Mouse (Mus musculus) cerebellum, adult 11-12 months (tissue): ENCODE measurements around the gene Smarce1.

Experiments
- DNase-seq: peaks from one replicate; pipeline ENCODE4 v3.0.0; 2022

The Smarce1 gene

DNA sequence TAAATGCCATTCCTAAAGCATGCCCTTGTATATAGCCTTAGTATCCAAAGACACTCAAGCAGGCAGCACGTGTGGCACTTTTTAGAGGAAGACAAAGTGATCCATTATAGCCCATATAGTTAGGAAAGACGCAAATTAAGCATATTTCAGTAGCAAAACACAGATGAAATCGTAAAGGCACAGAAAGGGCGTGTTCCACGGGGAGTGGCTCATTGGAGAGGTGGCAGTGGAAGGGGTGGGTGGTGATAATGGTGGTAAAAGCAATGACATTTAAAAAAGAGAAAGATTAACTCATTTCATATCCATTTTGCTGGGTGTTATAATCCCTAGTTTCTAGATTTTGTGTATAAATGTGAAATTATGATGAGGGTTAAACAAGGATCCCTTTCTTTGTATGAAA lies 4.5 kb downstream of the Smarce1 start:
- DNase-seq, result no peak

DNA sequence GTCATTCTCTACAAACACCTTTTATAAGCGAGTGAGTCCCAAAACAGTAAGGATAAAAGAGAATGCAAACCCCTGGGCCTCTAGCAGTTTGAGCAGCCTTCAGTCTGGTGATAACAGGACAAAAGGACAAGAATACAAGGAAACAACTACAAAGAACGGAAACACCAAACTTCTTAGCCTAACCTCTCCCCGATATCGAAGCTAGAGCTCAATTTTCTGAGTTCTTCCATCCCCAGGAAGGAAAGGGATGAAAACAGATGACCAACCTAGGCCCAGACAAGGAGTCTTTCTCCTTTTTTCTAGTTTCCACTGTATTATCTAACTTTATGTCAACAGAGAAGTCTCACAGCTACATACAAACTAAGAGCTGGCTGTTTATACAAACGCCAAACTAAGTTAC lies 7.5 kb downstream of the Smarce1 start:
- DNase-seq, result no peak

DNA sequence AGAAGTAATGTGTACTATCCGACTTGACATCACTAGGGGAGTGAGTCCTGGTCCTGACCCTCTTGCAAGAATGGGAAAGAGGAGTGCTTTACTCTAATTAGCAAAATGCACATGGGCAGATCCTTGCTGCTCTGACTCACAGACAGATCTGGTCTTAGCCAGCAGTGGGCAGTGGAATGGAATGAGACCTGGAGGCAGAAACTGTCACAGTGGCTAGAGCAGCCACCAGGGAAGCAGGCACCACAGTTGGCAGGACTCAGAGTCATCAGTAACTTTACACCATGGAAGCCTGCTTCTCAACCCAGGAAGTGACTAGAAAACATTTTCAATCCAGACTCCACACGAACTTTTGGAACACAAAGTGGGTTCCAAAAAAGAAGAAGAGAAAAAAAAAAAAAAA lies 9.0 kb downstream of the Smarce1 start:
- no peak for DNase-seq

DNA sequence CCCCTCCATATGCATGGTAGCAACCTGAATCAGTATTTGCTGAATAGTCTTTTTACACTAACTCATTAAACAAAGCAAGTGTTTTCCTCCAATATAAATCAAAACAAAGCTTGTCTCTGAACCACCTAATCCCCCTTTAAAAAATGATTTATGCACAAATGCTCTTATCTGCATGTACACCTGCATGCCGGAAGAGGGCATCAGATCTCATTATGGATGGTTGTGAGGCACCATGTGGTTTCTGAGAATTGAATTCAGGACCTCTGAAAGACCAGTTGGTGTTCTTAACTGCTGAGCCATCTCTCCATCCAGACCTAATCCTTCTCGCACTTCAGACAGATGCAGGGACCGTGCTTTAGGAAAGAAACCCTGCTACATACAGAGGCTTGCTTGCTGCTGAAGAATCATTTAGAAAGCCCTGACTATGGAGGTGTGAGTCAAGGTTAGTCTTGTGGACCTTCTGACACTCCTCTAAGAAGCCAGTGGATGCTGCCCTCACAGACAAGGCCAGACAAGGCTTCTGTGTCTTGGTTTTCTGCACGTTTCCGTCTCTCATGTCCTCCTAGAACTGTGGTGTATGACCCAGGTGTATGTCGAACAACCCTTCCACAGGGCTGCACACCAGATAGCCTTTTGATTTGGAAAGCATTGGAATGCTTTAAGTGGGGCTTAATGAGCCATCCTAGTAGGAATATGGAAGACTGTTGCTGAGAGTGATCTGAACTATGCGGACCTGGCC lies 13.4 kb downstream of the Smarce1 start:
- DNase-seq, result no peak

DNA sequence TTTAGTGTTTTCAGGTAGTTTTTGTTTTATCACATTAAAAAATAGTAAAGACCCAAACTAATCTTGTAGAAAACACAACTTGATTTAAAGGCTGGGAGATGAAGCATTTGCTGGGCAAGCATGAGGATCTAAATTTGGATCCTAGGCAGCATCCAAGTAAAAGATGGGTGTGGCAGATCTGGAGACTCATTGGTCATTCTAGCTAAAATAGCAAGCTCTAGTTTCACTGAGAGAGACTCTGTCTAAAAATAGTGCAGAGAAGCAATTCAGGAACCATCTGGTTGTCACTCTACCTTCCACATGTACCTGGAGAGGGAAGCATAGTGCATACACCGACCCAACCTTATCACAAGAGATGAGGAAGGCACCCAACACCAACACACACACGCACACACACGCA lies 14.6 kb downstream of the Smarce1 start:
- DNase-seq, result no peak

DNA sequence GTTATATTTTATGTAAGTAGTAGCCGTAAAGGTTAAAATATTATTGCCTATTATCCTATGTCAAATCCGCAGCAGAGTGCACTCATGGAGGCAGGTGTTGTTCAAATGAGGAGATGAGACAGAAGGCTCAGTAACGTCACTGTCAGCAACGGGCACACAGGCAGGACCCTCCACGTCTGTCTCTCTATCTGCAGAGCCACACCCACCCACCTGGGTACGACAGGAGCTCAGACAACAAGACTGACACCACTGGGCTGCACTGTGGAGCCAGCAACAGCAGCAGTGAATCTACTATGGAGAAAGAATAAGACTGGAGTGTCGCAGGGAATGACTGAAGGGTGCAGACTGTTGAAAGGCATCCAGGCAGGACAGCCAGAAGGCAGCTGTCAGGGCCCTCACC lies 18.1 kb downstream of the Smarce1 start:
- no peak for DNase-seq

DNA sequence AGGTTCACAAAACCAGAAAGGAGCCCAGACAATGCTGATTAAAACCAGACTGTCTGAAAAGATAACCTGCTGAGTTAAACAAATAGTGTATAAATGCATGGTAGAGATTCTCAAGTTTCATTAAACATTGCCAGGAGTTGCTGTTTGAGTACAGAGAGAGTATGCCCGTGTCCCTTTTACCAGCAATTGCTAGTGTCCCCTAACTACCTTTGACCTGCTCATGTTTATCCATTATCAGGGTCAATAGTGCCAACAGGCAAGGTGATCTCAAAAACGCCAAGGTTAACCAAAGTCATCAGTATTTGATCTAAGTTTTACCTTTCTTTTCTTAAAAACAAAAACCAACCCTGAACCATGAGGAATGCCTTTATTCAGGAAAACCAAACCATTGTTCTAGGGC lies 18.9 kb downstream of the Smarce1 start:
- DNase-seq, result no peak

DNA sequence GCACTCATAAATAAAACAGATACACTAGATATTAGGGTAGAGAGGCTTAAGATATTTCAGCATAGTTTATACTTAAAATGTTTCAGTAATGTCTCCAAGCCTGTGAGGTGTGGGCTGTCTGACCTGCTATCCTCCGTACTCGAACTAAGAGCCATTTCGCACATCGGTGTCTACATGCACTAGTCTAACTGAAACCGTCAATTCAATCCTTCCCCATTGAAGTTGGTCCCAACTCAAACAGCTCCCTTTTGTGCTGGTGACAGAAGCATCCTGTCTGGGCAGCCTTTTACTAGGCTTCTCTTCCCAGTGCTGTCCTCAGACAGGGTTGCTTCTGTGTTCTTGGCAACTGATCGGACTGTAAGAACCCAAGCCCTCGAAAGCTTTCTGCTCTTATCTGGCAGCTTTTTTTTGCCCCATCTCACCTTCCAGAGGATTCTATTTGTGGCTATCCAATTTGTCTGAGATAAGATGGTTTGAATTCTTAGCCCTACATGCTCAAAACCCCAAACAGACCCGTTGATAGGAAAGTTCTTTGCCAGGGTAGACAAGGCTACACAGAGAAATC lies 22.6 kb downstream of the Smarce1 start:
- DNase-seq, result no peak

DNA sequence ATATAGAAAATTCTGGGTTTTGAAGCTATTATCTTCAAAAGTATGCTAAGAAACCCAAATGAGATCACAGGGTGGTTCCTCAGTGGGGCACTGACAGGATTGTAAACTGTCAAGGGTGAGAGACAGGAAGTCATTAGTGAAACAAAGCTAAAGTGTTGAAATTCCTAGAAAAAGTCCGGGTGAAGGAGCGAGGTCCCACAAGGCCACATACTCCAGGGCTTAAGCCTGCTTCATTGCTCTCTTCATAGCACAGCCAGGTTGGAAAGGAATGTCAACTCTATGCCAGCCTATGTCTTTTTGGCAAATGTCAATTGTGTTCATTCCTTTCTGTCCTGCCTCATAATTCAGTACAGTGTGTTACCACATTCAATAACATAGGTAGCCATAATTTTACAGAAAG lies 23.4 kb downstream of the Smarce1 start:
- DNase-seq, result no peak

DNA sequence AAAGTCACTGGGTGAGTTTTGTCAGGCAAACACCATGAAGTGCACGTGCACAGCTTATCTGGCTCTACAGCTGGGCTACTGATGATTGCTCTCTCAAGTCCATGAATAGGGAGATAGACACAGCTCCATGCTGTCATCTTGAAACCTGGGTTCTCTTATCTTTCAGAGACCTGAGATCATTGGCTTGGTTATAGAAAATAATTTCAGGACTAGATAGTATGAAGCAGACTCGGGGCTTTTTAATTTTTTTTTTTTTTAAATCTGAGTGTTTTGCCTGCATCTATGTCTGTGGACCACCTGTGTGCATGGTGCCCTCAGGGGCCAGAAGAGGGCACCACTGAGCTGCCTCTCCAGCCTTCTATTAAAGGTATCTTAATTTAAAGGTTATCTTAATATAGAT lies 23.9 kb downstream of the Smarce1 start:
- no peak for DNase-seq

DNA sequence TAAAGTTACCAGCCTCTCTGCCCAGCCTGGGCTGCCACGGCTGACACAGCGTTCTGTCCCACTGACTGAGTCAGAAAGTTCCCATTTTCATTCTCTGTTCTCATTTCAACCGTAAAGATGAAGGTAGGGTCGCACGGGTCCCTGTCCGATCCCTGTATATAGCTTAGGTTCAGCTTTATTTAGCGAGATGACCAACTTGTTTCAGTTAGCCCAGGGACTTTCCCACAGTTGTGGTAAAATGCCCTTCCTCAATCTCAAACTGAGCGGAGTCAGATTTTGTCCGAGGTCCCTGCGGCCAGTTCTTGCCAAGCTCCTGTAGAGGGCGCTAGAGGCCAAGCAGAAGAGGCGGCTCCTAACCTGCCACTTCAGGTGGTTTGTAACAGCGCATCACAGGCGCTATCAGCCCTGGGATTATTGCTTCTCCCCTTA lies 41.6 kb downstream of the Smarce1 start:
- DNase-seq, result peak; percentile 36

DNA sequence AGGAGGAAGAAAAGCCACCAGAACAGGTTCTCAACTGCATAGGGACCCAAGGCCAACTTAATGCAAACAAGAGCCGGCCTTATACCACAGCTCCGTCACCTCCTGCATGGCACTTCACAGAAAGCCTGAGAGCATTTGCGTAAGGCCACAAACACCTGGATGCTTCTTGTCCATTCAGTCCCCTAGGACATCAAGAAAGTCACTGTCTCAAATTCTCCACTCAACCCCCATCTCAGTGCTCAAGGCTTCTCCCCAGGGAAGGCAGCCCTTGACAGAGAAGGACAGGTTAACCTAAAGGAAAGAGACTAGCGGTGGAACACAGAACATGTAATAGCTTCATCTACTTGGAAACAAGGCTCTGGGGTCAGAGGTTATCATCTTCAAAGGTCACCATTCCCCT lies 43.5 kb downstream of the Smarce1 start:
- no peak for DNase-seq

DNA sequence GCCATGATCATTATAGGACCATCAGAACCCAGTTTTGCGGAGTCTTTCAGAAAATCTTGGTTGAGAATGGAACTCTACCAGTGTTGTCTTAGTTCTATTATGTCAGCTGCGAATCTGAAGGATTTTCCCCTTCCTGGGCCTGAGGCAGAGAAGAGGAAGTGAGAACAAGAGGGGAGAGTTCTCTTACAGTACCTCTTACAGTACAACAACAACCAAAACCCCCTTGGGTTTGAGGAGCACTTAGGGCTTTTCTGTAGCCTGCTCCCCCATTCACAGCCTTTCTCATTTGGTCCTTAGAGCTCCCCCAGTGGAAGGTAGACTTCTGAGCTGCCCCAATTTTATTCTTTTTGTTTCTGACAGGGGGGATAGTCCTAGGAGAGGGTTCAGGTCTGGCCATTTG lies 44.0 kb downstream of the Smarce1 start:
- DNase-seq, result no peak

DNA sequence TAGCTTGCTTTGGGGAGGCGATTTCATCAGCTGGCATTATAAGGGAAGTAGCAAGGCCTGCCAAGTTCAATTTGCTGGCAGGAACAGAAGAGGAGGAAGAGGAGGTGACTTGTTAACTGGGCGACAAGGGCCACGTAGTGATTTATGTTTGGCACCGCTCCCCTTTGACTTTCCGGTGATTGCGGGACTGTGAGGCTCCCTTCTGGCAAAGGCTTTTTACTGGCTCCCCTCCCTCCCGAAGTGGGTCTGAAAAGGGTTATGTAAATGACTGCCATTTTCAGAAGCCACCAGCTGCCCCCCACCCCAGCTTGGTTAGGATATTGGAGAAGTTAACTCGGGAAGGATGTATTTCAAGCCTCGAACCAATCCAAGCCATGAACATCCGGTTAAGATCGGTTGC lies 48.2 kb downstream of the Smarce1 start:
- no peak for DNase-seq

DNA sequence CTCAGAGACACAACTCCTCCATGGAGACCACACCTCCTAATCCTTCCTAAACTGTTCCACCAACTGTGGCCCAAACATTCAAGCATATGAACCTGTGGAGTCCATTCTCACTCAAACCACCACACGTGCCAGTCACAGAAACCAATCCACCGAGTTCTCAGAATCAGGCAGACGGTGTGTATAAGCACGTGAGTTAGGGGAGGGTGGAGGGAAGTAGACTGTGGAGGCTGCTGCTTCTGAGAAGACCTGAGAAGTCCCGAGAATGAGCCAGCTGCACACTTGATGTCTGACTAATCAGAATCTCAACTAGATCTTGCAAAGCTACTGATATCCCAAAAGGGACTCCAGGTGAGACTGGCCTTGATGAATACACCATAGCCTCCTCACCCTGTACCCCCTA lies 50.7 kb downstream of the Smarce1 start:
- DNase-seq, result no peak

DNA sequence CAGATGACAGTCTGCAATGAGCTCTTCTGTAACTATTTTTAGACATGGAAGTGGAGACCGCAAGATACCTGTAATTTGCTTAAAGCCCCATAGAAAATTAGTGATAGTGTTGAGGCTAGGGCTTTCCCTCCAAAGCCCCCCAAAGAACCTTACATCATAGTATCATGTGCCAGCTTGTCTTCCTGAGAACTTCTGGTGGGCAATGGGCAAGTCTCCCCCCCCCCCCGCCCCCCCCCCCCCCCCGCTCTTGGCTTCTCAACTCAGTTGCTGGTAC lies 53.0 kb downstream of the Smarce1 start:
- DNase-seq, result no peak

DNA sequence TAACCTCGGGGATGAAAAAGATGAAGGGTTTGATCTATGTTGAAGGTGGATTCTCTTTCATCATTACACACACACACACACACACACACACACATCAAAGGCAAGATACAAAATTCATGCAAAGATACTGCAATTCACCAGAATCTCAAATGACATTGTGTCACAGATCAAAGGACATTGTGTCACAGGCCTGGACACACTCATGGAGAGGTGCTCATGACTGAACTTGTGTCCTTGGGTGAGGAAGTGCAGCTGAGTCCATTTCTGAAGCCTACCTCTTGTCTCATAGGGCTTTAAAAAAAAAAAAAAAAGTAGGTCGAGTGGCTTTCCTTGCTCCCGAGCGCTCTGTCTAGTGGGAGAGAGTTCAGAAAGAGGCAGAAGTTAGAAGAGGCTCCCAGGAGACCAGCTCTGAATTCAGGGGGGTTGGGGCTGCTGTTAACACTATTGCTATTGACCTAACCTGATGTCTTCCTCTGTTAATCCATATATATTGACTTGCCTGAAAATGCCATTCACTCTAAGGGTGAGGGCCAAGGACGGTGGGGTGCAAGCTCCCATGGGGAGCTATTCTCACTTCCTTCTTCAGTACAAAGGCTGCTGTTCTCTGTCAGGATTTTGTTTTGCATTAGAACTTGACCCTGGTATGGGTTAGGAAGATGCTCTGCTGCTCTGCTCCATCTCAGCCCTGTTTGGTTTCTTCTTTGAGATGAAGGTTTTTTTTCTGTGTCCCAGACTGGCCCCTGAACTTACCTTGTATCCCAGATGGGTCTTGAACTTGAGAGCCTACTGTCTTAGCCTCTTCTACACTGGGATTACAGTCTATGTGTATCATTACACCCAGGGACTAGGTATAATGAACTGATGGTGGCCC lies 53.5 kb downstream of the Smarce1 start:
- no peak for DNase-seq

DNA sequence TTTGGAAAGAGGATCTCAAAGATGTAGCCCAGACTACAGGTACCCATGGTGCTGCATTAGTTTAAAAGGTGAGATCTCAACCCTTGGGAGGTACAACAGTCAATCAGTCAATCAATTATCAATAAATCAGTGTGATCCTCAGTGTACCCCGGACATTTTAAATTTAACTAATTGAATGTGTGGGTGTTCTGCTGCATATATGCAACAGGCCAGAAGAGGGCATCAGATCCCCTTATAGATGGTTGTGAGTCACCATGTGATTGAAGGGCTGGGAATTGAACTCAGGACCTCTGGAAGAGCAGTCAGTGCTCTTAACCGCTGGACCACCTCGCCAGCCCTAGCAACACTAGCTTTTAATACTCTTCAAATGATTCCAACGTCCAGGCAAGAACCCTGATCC lies 58.8 kb downstream of the Smarce1 start:
- no peak for DNase-seq

DNA sequence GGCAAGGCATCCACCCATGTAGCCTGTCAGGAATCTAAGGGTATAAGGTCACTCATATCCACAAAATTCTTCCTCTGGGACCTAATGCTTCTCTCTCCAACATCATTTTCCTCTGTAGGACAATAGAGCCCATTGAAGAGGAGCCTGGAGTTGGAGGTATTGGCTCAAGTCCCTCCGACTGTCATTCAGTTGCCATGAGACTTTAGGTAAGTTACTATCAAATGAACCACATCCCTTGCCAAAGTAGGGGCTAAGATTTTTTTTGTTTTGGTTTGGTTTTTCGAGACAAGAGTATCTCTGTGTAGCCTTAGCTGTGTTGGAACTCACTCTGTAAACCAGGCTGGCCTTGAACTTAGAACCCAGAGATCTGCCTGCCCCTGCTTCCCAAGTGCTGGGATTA lies 59.4 kb downstream of the Smarce1 start:
- DNase-seq, result no peak

DNA sequence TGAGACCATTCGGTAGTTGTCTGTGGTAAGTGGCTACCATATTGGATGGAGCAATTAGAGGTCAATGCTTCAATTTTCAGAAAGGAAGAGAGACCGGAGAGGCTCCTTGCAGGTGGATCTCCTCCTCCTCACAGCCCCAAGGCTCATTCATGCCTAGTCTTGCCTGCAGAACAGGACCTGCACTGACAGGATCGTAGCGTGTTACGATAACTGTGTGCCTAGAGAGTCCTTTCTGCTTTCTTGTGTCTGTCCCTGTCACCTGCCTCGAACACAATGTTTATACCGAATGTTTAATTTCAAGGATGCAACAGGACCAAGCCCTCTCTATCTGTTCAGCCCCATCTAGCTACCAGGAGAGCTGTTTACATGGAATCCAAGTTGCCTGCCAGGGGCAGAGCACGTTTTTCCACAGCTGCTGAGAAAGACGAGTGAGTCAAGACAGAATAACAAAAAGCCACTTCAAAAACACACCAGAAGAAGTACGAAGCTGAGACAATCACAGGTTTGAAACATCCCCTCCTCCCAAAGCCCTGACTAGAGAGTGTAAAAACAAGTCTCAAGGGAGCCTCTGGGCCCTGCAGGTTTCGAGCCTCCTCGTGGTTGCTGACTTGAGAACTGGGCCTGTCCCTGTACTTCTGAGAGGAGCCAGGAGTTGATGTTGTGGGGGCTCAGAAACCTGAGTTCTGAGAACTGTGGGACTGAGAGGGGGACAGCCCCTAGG lies 60.1 kb downstream of the Smarce1 start:
- no peak for DNase-seq

DNA sequence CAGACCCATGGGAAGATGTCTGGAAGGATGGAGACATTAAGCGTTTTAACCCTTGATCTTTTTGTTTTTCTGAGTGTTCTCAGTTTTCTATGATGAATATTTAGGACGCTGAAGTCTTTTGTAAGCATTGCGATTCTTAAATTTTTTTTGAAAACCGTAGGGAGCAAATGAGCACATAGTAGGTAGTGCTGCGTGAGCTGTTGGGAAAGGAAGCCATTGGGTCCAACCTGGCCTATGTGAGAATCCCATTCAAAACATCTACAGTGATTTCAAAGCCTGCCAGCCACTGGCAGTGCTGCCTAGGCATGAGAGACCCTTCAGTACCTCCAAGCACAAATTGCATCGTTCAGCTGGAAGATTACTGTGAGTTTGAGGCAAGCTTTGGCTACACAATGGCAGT lies 60.8 kb downstream of the Smarce1 start:
- DNase-seq, result no peak

DNA sequence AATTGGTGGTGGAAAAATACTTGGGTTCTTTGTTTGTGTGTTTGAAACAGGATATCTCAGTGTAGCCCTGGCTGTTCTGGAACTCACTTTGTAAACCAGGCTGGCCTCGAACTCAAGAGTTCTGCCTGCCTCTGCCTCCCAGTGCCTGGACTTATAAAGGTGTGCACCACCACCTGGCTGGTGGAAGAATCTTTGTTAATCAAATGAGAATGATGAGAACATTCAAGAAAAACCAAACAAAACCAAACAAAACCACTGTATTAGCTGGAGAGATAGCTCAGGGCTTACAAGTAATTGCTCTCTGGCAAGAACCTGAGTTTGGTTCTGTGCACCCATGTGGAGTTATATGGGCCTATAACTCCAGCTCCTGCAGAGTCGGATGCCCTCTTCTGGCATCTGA lies 61.4 kb downstream of the Smarce1 start:
- DNase-seq, result no peak

DNA sequence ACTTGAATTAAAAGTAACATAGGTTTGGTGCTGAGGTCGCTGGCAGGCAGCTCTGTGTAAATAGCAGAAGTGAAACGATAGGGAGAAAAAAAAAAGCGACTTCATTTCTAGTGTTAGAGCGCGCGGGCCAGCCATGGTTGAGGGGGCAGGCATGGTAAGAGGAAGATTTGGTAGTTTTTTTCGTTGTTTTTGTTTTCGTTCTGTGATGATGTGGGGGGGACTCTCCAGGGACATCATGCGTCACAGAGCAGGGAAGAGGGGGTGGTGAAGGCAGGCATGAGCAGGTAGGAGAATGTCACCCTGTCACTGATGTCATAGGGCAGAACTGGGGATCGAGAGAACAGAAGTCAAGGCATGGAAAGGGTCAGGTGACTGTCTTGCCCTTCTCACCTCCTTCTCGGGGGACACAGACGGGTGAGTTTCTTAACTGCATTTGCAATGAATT lies 62.8 kb downstream of the Smarce1 start:
- DNase-seq, result no peak

DNA sequence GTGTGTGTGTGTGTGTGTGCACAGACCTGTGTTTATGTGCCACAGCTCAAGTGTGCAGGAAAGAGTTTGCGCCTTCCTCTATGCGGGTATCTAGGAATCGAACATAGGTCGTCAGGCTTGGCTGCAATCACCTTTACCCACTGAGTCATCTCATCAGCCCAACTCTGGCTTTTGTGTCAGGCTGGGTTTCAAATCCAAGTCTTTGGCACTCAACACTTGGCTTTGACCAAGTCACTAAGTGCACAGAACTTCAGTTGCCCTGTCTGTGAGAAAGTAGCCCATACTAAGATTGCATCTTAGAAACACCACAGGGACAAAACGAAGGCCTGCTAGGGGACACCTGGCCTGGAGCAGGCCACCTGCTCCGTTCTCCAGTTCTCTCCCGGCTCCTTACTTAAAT lies 63.2 kb downstream of the Smarce1 start:
- no peak for DNase-seq
